23 mouse cellular contexts compared by ENCODE assay signal in the genomic region with DNA sequence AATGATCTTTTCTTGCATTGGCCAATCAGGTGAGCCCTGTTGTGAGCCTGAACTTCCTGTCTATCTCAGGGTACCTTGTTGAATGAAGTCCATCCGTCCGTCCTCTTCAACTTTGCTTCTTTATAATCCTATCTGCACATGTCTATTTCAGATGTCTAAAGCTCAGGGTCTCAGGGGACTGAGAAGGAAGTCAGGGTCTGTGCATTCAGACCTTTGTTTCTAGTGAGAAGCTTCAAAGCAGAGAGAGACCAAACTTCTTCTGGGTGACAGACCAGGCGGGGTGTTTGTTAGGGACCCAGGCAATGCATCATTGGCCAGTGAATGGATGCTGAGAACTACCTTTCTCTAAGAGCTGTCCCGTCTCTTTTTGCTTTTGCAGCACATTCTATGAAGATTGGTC.
"Had no signal": no experiment of that assay in that cellular context is flagged by ENCODE, and none has a peak within 500 bp of the region (broad histone marks: within the 10 kb centered on the region; RNA-seq: fewer than 3 reads in every experiment).

No protein-coding gene starts in this region.

- H3K4me1 ChIP-seq: heart, embryonic 13.5 days; heart, embryonic 15.5 days; hindbrain, embryonic 10.5 days; hindbrain, embryonic 12.5 days; intestine, embryonic 15.5 days; limb, embryonic 13.5 days; limb, embryonic 15.5 days had no signal

- H3K4me3 ChIP-seq: heart, adult 2 months; heart, embryonic 13.5 days; heart, embryonic 15.5 days; hindbrain, embryonic 10.5 days; hindbrain, embryonic 12.5 days; intestine, embryonic 15.5 days; layer of hippocampus, adult 2 months; limb, embryonic 13.5 days; limb, embryonic 15.5 days had no signal

- ATAC-seq: forebrain, postnatal 0 days; hindbrain, embryonic 16.5 days; inflammation-experienced regulatory T-cells, adult 6 months; intestine, embryonic 15.5 days; intestine, postnatal 0 days had no signal

- DNase-seq: forebrain, postnatal 0 days; gastrocnemius, postnatal 14 days; gastrocnemius, postnatal 36 days; heart, adult 11 months; heart, adult 2 months; heart, postnatal 4 days; kidney, adult 18-20 months; kidney, postnatal 10 days; kidney, postnatal 4 days; layer of hippocampus, postnatal 36 days; left cerebral cortex, postnatal 4 days had no signal

- H3K27ac ChIP-seq: heart, adult 2 months; heart, embryonic 13.5 days; heart, embryonic 15.5 days; hindbrain, embryonic 10.5 days; hindbrain, embryonic 12.5 days; hindbrain, embryonic 14.5 days; intestine, embryonic 15.5 days; layer of hippocampus, adult 2 months; limb, embryonic 13.5 days; limb, embryonic 15.5 days had no signal

- H3K27me3 ChIP-seq: heart, embryonic 13.5 days; heart, embryonic 15.5 days; hindbrain, embryonic 12.5 days; intestine, embryonic 15.5 days; limb, embryonic 13.5 days; limb, embryonic 15.5 days had no signal

- H3K36me3 ChIP-seq: heart, embryonic 15.5 days; intestine, embryonic 15.5 days had no signal
